ENCODE assay signal across 18 mouse cellular contexts in genomic region chr1:30789001-30789400, GRCm38 (mm10).
DNase-seq lines count a peak whose midpoint lies in the region; ATAC-seq and TF ChIP-seq lines count a peak whose summit lies in the region.
"Had no signal": no experiment of that assay in that cellular context is flagged by ENCODE, and none has a peak within 500 bp of the region (broad histone marks: within the 10 kb centered on the region; RNA-seq: fewer than 3 reads in every experiment).

No protein-coding gene starts in this region.

- TF ChIP-seq CTCF in cerebellum, adult 2 months (IDR thresholded peaks at IDR 0.05; ENCODE audit: borderline replicate concordance, insufficient read depth, low read depth, low read length) = no peak
- no peak for TF ChIP-seq CTCF in midbrain, postnatal 0 days (IDR thresholded peaks at IDR 0.05)

- no peaks in the 10 kb centered on the region for H3K9me3 ChIP-seq in heart, embryonic 16.5 days (replicated peaks; ENCODE audit: control insufficient read depth, low read length)
- H3K9me3 ChIP-seq in heart, embryonic 10.5 days = no peaks in the 10 kb centered on the region
- H3K9me3 ChIP-seq in midbrain, postnatal 0 days (ENCODE audit: low read length) = no peaks in the 10 kb centered on the region
- H3K9me3 ChIP-seq in midbrain, embryonic 13.5 days = no peaks in the 10 kb centered on the region
- H3K9me3 ChIP-seq: embryonic facial prominence, embryonic 10.5 days; hindbrain, embryonic 13.5 days had no signal

- H3K9ac ChIP-seq in heart, embryonic 16.5 days (ENCODE audit: low read length) = no peak overlapping the region
- no peak overlapping the region for H3K9ac ChIP-seq in midbrain, postnatal 0 days (replicated peaks; ENCODE audit: low read length, poor library complexity, severe bottlenecking)
- no peak overlapping the region for H3K9ac ChIP-seq in midbrain, embryonic 13.5 days (replicated peaks)
- H3K9ac ChIP-seq: hindbrain, embryonic 13.5 days had no signal

- TF ChIP-seq POLR2A in cerebellum, adult 2 months (IDR thresholded peaks at IDR 0.05; ENCODE audit: borderline replicate concordance, insufficient read depth, low read length) = no peak

- no peak overlapping the region for H3K4me3 ChIP-seq in cerebellum, adult 2 months (replicated peaks; ENCODE audit: insufficient read depth, low read depth, low read length)
- H3K4me3 ChIP-seq in heart, embryonic 16.5 days (ENCODE audit: low read length) = no peak overlapping the region
- no peak overlapping the region for H3K4me3 ChIP-seq in heart, embryonic 10.5 days
- H3K4me3 ChIP-seq in midbrain, postnatal 0 days (ENCODE audit: low read depth, low read length) = no peak overlapping the region
- H3K4me3 ChIP-seq in midbrain, embryonic 13.5 days (replicated peaks) = no peak overlapping the region
- H3K4me3 ChIP-seq: embryonic facial prominence, embryonic 10.5 days; hindbrain, embryonic 13.5 days had no signal

- WGBS in cerebellum, adult 2 months = 7% methylated on average over 2 of the region's 2 CpGs
- 56% methylated on average over 2 of the region's 2 CpGs for WGBS in heart, embryonic 16.5 days
- WGBS in heart, embryonic 10.5 days = 66% methylated on average over 2 of the region's 2 CpGs
- WGBS in midbrain, postnatal 0 days = 54% methylated on average over 2 of the region's 2 CpGs
- 70% methylated on average over 2 of the region's 2 CpGs for WGBS in midbrain, embryonic 13.5 days

- no peaks in the 10 kb centered on the region for H3K4me1 ChIP-seq in cerebellum, adult 2 months (ENCODE audit: control insufficient read depth, insufficient read depth, low read length)
- H3K4me1 ChIP-seq in heart, embryonic 16.5 days (ENCODE audit: control insufficient read depth, insufficient read depth, low read length) = 0 out of 2 replicates have a peak, but pooled peaks cover 3% of the 10 kb centered on the region
- H3K4me1 ChIP-seq in heart, embryonic 10.5 days = 0 out of 2 replicates have a peak, but pooled peaks cover 4% of the 10 kb centered on the region
- no peaks in the 10 kb centered on the region for H3K4me1 ChIP-seq in midbrain, postnatal 0 days (ENCODE audit: insufficient read depth, low read length)
- H3K4me1 ChIP-seq in midbrain, embryonic 13.5 days (replicated peaks) = no peaks in the 10 kb centered on the region
- H3K4me1 ChIP-seq: embryonic facial prominence, embryonic 10.5 days; hindbrain, embryonic 13.5 days had no signal

- H3K27me3 ChIP-seq in cerebellum, adult 2 months (ENCODE audit: control insufficient read depth, insufficient read depth, low read length) = no peaks in the 10 kb centered on the region
- H3K27me3 ChIP-seq in heart, embryonic 16.5 days (ENCODE audit: control insufficient read depth, insufficient read depth, low read length) = no peaks in the 10 kb centered on the region
- no peaks in the 10 kb centered on the region for H3K27me3 ChIP-seq in heart, embryonic 10.5 days (ENCODE audit: insufficient read depth, poor library complexity, severe bottlenecking)
- H3K27me3 ChIP-seq in midbrain, postnatal 0 days (ENCODE audit: insufficient read depth, low read length) = no peaks in the 10 kb centered on the region
- H3K27me3 ChIP-seq in midbrain, embryonic 13.5 days = no peaks in the 10 kb centered on the region
- H3K27me3 ChIP-seq: CH12.LX; hindbrain, embryonic 13.5 days had no signal

- no peak for ATAC-seq in heart, embryonic 16.5 days (replicated peaks; ENCODE audit: extremely low read depth, insufficient read depth, low FRiP score)
- no peak for ATAC-seq in midbrain, postnatal 0 days (ENCODE audit: low FRiP score)
- ATAC-seq in midbrain, embryonic 13.5 days = no peak
- ATAC-seq: intestine, embryonic 16.5 days had no signal

- no peaks in the 10 kb centered on the region for H3K36me3 ChIP-seq in heart, embryonic 16.5 days (ENCODE audit: control insufficient read depth, insufficient read depth)
- H3K36me3 ChIP-seq in heart, embryonic 10.5 days = no peaks in the 10 kb centered on the region
- H3K36me3 ChIP-seq in midbrain, postnatal 0 days (ENCODE audit: insufficient read depth, low read length) = no peaks in the 10 kb centered on the region
- no peaks in the 10 kb centered on the region for H3K36me3 ChIP-seq in midbrain, embryonic 13.5 days
- H3K36me3 ChIP-seq: embryonic facial prominence, embryonic 10.5 days; hindbrain, embryonic 13.5 days had no signal

- H3K4me2 ChIP-seq in heart, embryonic 16.5 days (ENCODE audit: low read depth, low read length) = no peak overlapping the region
- no peak overlapping the region for H3K4me2 ChIP-seq in midbrain, postnatal 0 days (ENCODE audit: low read depth, low read length, poor library complexity, severe bottlenecking)
- no peak overlapping the region for H3K4me2 ChIP-seq in midbrain, embryonic 13.5 days (replicated peaks)
- H3K4me2 ChIP-seq: heart, embryonic 11.5 days; hindbrain, embryonic 13.5 days had no signal

- DNase-seq in cerebellum, postnatal 14 days = peak; percentile 37 to 58
- no peak for DNase-seq in cerebellum, adult 2 months
- DNase-seq in heart, embryonic 10.5 days (ENCODE audit: low spot score) = no peak
- peak; percentile 42 for DNase-seq in midbrain, postnatal 0 days (ENCODE audit: low spot score)
- DNase-seq in urinary bladder, adult 18-20 months (ENCODE audit: low spot score in 2 of 2) = no peak
- DNase-seq: adrenal gland, adult 2 months; adrenal gland, postnatal 25 days; cerebellum, adult 9-10 months; gastrocnemius, postnatal 36 days; heart, adult 18-20 months; kidney, adult 2 months had no signal

- H3K27ac ChIP-seq in cerebellum, adult 2 months (ENCODE audit: insufficient read depth, low read length) = no peak overlapping the region
- H3K27ac ChIP-seq in heart, embryonic 16.5 days (ENCODE audit: low read length) = 0 out of 2 replicates have a peak overlapping the region, but pooled peaks have one; percentile 0
- H3K27ac ChIP-seq in heart, embryonic 10.5 days = no peak overlapping the region
- H3K27ac ChIP-seq in midbrain, postnatal 0 days (ENCODE audit: low read depth, low read length) = no peak overlapping the region
- no peak overlapping the region for H3K27ac ChIP-seq in midbrain, embryonic 13.5 days
- H3K27ac ChIP-seq: embryonic facial prominence, embryonic 10.5 days; hindbrain, embryonic 13.5 days had no signal

Comparison
In these comparisons a context has a peak if more than half of its experiments do, and no peak if none do; other contexts are left out.
1. DNase-seq: peak in cerebellum, postnatal 14 days (2 of 2) and midbrain, postnatal 0 days (single experiment); none in cerebellum, adult 2 months (0 of 2), heart, embryonic 10.5 days (single experiment) and urinary bladder, adult 18-20 months (0 of 2).